Mouse (Mus musculus) lung, postnatal 0 days (tissue): Measurements from ENCODE around the gene Nasp. TPM values are rescaled to one million over a fixed set of nuclear protein-coding genes. Genes with fewer than 3 reads are reported as not detected.
"Not testable (repeated sequence)": the region's sequence is repeated elsewhere in the genome, so short reads cannot be mapped to it uniquely, and the experiment has no call there.

Source experiments
- ATAC-seq: fragments of 200-750 bp; cut with Nextera tagmentation; 2 replicates; pipeline ENCODE4 v1.8.0; 2017; ENCODE audit warnings: moderate library complexity
- DNase-seq: peaks from one replicate; pipeline ENCODE4 v3.0.0-alpha.2; 2016; ENCODE audit warnings: low spot score
- H3K27ac ChIP-seq: fragments of 300-500 bp; sonication (generic); 2 replicates; pipeline ENCODE4 v1.5.1; 2014; ENCODE audit warnings: antibody characterized with exemption, mild to moderate bottlenecking, low read length, mixed read lengths
- H3K27me3 ChIP-seq: fragments of 300-500 bp; sonication (generic); replicated peaks from 2 replicates; pipeline ENCODE4 v1.6.1; 2014; ENCODE audit warnings: low read length, mixed read lengths; ENCODE audit not compliant: insufficient read depth
- H3K36me3 ChIP-seq: fragments of 300-500 bp; sonication (generic); 2 replicates; pipeline ENCODE4 v1.6.1; 2014; ENCODE audit warnings: low read length, mixed read lengths; ENCODE audit not compliant: insufficient read depth
- H3K4me1 ChIP-seq: fragments of 300-500 bp; sonication (generic); 2 replicates; pipeline ENCODE4 v1.6.1; 2014; ENCODE audit warnings: antibody characterized with exemption, low read depth, low read length, mixed read lengths; ENCODE audit not compliant: insufficient read depth
- H3K4me2 ChIP-seq: fragments of 300-500 bp; sonication (generic); replicated peaks from 2 replicates; pipeline ENCODE4 v1.6.1; 2014; ENCODE audit warnings: low read depth, mild to moderate bottlenecking, low read length, moderate library complexity, mixed read lengths
- H3K4me3 ChIP-seq: fragments of 300-500 bp; sonication (generic); 2 replicates; pipeline ENCODE4 v1.5.1; 2014; ENCODE audit warnings: low read depth, low read length
- H3K9ac ChIP-seq: fragments of 300-500 bp; sonication (generic); replicated peaks from 2 replicates; pipeline ENCODE4 v1.6.1; 2014; ENCODE audit warnings: low read depth, mild to moderate bottlenecking
- H3K9me3 ChIP-seq: fragments of 300-500 bp; sonication (generic); 2 replicates; pipeline ENCODE4 v1.6.1; 2016; ENCODE audit warnings: low read length, mixed read lengths
- CTCF ChIP-seq: IDR thresholded peaks from 2 replicates; pipeline ENCODE4 v1.5.1; 2016; ENCODE audit warnings: antibody characterized with exemption, mild to moderate bottlenecking
- EP300 ChIP-seq: IDR thresholded peaks from 2 replicates; pipeline ENCODE4 v1.6.1; 2016; ENCODE audit warnings: antibody characterized with exemption, mild to moderate bottlenecking, control low read depth
- WGBS: fragments of 180-500 bp; shearing (Covaris S2); extraction: QIAGEN DNeasy Blood & Tissue Kit; methylation state at CpG from one replicate; pipeline ENCODE4 v1.1.7; 2014; 5-methylcytosine and 5-hydroxymethylcytosine counted together
- polyA plus RNA-seq: library from polyadenylated mRNA; unstranded; fragments of >200 nt; fragmentation: Nextera tagmentation; extraction: Ambion mirVana; gene quantifications from 2 replicates; pipeline ENCODE4 v1.2.1, GENCODE M21; 2015

Gene Nasp
- polyA plus RNA-seq, 1 experiment from 2014 or later = 22.5 TPM

DNA sequence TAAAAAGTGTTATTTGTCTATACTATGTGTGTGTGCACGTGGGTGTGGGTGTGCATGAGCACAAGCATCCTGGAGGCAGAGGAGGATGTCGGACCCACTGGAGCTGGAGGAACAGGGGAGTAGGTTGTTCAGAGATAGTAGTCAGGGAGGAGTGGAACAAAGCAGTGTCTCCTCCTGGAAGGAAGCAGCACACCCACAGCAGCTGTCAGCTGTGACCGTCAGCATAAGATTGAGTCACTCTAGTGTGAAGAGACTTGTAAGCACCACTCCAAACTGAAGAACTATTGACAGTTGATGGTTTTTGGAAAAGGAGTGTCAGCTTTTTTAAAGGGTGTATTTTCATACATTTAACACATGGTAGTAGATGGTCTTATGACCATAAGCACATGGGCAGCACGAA lies 38.9 kb upstream of the Nasp start:
- no peak overlapping the region for H3K4me2 ChIP-seq
- no peak overlapping the region for H3K27ac ChIP-seq
- DNase-seq (no peak), ATAC-seq (no peak)
- no peaks in the 10 kb centered on the region for H3K36me3 ChIP-seq
- no peaks in the 10 kb centered on the region for H3K4me1 ChIP-seq
- WGBS = 49% methylated on average over 4 of the region's 4 CpGs
- H3K9me3 ChIP-seq = no peaks in the 10 kb centered on the region
- no peak overlapping the region for H3K4me3 ChIP-seq
- H3K9ac ChIP-seq = no peak overlapping the region
- H3K27me3 ChIP-seq = no peaks in the 10 kb centered on the region
- no peak for TF ChIP-seq CTCF
- TF ChIP-seq EP300 = no peak

GRCm38 (mm10) chr4:116661998-116662397 lies 34.3 kb upstream of the Nasp start:
- Histone ChIP-seq H3K4me2 (no peak overlapping the region), H3K27me3 (no peaks in the 10 kb centered on the region), H3K9me3 (no peaks in the 10 kb centered on the region), H3K36me3 (no peaks in the 10 kb centered on the region), H3K27ac (no peak overlapping the region), H3K9ac (no peak overlapping the region), H3K4me3 (no peak overlapping the region), H3K4me1 (no peaks in the 10 kb centered on the region)
- no peak for DNase-seq
- 83% methylated on average over 1 of the region's 1 CpGs for WGBS
- ATAC-seq = no peak
- TF ChIP-seq EP300 (no peak), CTCF (no peak)

GRCm38 (mm10) chr4:116660829-116661228 lies 33.1 kb upstream of the Nasp start:
- no peaks in the 10 kb centered on the region for H3K36me3 ChIP-seq
- no peak overlapping the region for H3K4me2 ChIP-seq
- H3K4me3 ChIP-seq = no peak overlapping the region
- H3K4me1 ChIP-seq = no peaks in the 10 kb centered on the region
- no peak overlapping the region for H3K27ac ChIP-seq
- H3K9ac ChIP-seq = no peak overlapping the region
- TF ChIP-seq EP300 = no peak
- TF ChIP-seq CTCF = no peak
- DNase-seq (no peak), ATAC-seq (no peak)
- 51% methylated on average over 6 of the region's 6 CpGs for WGBS
- no peaks in the 10 kb centered on the region for H3K27me3 ChIP-seq
- H3K9me3 ChIP-seq = no peaks in the 10 kb centered on the region

DNA sequence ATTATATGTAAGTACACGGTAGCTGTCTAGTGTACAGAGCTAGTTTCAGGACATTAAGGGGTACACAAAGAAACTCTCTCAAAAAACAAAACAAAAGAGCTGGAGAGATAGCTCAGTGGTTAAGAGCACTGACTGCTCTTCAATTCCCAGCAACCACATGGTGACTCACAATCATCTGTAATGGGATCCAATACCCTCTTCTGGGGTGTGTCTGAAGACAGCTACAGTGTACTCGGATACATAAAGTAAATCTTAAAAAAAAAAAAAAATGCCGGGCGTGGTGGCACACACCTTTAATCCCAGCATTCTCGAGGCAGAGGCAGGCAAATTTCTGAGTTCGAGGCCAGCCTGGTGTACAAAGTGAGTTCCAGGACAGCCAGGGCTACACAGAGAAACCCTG lies 32.2 kb upstream of the Nasp start:
- H3K4me1 ChIP-seq, H3K36me3 ChIP-seq, H3K27ac ChIP-seq, H3K4me2 ChIP-seq, H3K9me3 ChIP-seq, H3K27me3 ChIP-seq, DNase-seq, H3K9ac ChIP-seq, H3K4me3 ChIP-seq: not testable (repeated sequence)
- WGBS = 67% methylated on average over 6 of the region's 6 CpGs
- ATAC-seq = peak; percentile 8; the same call in 1 of the 2 replicates

DNA sequence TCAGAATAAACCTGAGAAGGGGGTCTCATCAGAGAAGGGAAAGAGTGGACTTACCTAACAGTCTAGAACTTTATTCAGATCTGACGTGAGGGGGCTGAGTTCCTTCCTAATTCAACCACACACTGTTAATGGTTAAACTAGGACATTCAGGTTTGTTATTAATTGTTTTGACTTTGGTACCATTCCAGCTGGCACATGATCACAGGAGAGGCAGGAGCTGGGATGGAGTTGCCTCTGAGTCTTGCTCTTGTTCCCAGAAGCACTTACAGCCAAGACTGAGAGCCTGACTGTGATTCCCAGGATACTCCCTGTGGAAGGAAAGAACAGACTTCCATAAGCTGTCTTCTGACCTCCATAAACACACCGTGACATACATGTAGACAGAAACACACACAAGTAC lies 31.7 kb upstream of the Nasp start:
- WGBS = 19% methylated on average over 2 of the region's 2 CpGs
- Histone ChIP-seq H3K4me1 (no peaks in the 10 kb centered on the region), H3K36me3 (no peaks in the 10 kb centered on the region), H3K9me3 (no peaks in the 10 kb centered on the region), H3K4me2 (no peak overlapping the region), H3K27me3 (no peaks in the 10 kb centered on the region), H3K9ac (no peak overlapping the region), H3K27ac (no peak overlapping the region), H3K4me3 (no peak overlapping the region)
- peak; percentile 85 for DNase-seq
- ATAC-seq = peak; percentile 89
- TF ChIP-seq CTCF (no peak), EP300 (peak; percentile 68)

DNA sequence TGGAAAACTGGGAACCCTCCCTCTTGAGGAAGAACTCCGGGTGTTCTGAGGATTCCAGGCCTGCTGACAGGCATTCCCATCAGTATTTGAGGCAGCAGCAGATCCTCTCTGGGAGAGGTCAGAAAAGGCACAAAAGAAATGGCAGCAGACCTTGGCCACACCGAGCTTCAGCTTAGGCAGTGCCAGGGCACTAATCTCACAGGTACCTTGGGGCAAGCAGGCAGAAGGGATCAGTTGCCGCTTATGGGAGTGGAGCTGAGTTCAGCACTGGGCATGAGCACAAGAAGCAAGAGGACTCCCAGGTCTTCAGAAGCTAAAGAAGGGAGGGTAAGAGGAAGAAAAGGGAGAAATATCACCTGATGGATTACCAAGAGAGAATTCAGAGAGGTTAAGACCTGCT lies 30.2 kb upstream of the Nasp start:
- WGBS = 50% methylated on average over 3 of the region's 3 CpGs
- no peak overlapping the region for H3K4me2 ChIP-seq

DNA sequence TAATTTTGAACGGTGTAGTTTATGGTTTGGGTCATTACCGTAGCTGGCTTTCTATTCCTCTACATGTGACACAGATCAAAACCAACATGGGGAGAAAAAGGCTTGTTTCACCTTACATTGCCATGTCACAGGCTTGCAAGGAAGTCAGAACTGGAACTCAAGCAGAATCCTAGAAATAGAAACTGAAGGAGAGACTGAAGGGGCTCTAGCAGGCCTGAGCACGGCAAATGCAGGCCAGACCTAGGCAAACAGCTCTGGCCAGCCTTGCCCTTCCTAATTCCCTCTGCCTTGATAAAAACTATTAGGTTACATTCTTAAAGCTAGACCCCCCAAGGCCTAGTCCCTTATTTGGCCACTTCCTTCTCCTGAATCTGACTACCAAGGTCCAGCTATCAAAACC lies 27.9 kb upstream of the Nasp start:
- ATAC-seq (no peak), DNase-seq (no peak)
- Histone ChIP-seq H3K27me3 (no peaks in the 10 kb centered on the region), H3K36me3 (no peaks in the 10 kb centered on the region), H3K4me3 (no peak overlapping the region), H3K4me1 (no peaks in the 10 kb centered on the region; the same call in 1 of the 2 replicates), H3K9ac (no peak overlapping the region), H3K27ac (0 out of 2 replicates have a peak overlapping the region, but pooled peaks have one; percentile 1), H3K4me2 (no peak overlapping the region), H3K9me3 (no peaks in the 10 kb centered on the region)
- TF ChIP-seq EP300 = no peak
- TF ChIP-seq CTCF = no peak
- WGBS = 59% methylated on average over 3 of the region's 3 CpGs

More for the DNA sequence above, 30.2 kb upstream of the Nasp start:
- Histone ChIP-seq H3K9me3 (no peaks in the 10 kb centered on the region), H3K36me3 (no peaks in the 10 kb centered on the region), H3K4me1 (no peaks in the 10 kb centered on the region), H3K27ac (no peak overlapping the region), H3K9ac (no peak overlapping the region), H3K27me3 (no peaks in the 10 kb centered on the region), H3K4me3 (no peak overlapping the region)
- no peak for ATAC-seq
- no peak for DNase-seq
- TF ChIP-seq EP300 (no peak), CTCF (no peak)
